Mouse (Mus musculus): Measurements from ENCODE around the gene Gm5936. TPM values are rescaled to one million over a fixed set of nuclear protein-coding genes. Genes with fewer than 3 reads are reported as not detected.
A peak's percentile ranks its signal among the peaks of the same experiment; 100 is the strongest.
"Not testable (repeated sequence)": the region's sequence is repeated elsewhere in the genome, so short reads cannot be mapped to it uniquely, and the experiment has no call there.

Gene Gm5936
- 0.16 TPM in 1 of 2 replicates, not detected in the other for polyA plus RNA-seq (2015; fragmentation: Nextera tagmentation; extraction: Ambion mirVana)

DNA sequence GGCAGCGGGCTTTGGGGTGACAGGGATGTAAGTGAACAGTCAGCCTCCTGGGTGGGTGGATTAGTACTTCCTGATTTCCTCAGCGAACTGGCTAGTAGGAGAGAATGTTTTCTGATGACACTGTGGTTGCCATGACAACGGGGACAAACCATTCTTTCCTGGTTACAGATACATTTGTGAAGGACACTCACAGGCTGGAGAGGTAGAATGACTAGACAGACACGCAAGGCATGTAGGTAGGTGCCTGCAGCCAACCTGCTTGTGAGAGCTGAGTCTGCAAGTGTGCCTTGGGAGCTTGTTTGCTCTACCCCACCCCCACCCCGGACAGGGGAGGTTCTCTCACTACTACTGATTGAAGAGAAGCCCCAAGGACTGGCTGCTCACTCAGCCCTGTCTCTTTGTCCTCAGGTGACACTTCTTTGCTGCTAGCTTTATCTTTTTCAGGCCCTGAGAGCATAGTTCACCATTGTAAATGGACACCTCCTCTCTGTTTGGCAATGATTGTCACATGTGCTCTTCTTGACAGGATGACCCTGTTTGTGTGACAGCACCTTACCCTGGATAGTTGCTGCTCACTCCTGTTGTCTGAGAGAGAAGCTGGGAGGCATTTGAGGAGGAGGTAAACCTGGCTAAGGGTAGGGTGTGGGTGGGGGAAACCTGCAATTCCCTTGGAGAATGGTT lies at the start of gene Gm5936:
Gm5936 (plus strand) TSS at position 355 of the 681 bp plus-strand sequence.
- H3K27me3 ChIP-seq (replicated peaks; ENCODE audit: control insufficient read depth, insufficient read depth, low read length); H3K36me3 ChIP-seq (ENCODE audit: control insufficient read depth, insufficient read depth); H3K4me1 ChIP-seq (replicated peaks; ENCODE audit: control insufficient read depth, insufficient read depth, low read length); H3K9ac ChIP-seq (replicated peaks; ENCODE audit: low read depth, low read length); H3K9me3 ChIP-seq (ENCODE audit: control insufficient read depth, low read length); H3K4me3 ChIP-seq (replicated peaks; ENCODE audit: low read length); H3K4me2 ChIP-seq (ENCODE audit: low read length); H3K27ac ChIP-seq (ENCODE audit: low read length): not testable (repeated sequence)
- WGBS = 80% methylated on average over 2 of the region's 5 CpGs
- peak; percentile 59 for ATAC-seq

DNA sequence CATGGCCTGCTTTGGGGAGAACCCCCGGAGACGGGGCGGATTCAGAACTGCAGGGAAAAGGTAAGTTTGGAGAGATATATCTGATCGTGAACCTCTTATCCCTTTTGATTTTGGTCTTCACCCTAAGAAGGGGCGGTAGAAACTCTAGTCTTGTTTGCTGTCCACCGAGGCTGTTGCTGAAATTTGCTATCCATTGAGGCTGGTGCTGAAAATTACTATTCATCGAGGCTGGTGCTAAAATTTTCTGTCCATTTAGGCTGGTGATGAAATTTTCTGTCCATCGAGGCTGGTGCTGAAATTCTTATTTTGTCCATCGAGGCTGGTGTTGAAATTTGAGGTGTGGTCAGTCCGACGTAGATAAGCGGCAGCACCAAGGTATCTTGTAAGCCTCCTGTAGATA lies 19.1 kb downstream of the Gm5936 start:
- not testable (repeated sequence) for H3K9me3 ChIP-seq (ENCODE audit: control insufficient read depth, low read length); H3K36me3 ChIP-seq (ENCODE audit: control insufficient read depth, insufficient read depth); H3K27me3 ChIP-seq (replicated peaks; ENCODE audit: control insufficient read depth, insufficient read depth, low read length); H3K4me1 ChIP-seq (replicated peaks; ENCODE audit: control insufficient read depth, insufficient read depth, low read length); ATAC-seq; H3K9ac ChIP-seq (replicated peaks; ENCODE audit: low read depth, low read length); H3K27ac ChIP-seq (ENCODE audit: low read length); H3K4me3 ChIP-seq (replicated peaks; ENCODE audit: low read length); H3K4me2 ChIP-seq (ENCODE audit: low read length)
- 89% methylated on average over 12 of the region's 12 CpGs for WGBS

DNA sequence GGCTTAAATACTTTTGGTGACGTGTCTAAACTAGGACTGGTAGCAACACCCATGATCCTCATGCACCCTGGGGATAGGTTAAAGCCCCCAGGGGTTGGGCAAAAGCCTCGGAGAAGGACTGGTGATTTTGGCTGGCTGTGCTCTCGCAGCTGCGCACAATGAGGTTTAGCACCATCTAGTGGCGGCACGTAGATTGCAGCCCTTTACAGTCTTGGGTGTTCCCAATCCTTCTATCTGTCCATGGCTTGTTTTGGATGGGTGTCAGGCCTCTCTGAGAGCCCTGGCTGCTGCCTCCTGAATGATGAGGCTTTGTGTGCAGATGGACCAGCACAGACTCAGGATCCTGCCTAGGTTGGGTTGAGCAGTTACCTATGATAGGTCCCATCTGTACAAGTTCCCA lies 43.1 kb downstream of the Gm5936 start:
- not testable (repeated sequence) for H3K27ac ChIP-seq (ENCODE audit: low read length); H3K9ac ChIP-seq (replicated peaks; ENCODE audit: low read depth, low read length); H3K4me2 ChIP-seq (ENCODE audit: low read length); H3K9me3 ChIP-seq (ENCODE audit: control insufficient read depth, low read length); H3K4me3 ChIP-seq (replicated peaks; ENCODE audit: low read length); H3K4me1 ChIP-seq (replicated peaks; ENCODE audit: control insufficient read depth, insufficient read depth, low read length); H3K36me3 ChIP-seq (ENCODE audit: control insufficient read depth, insufficient read depth); H3K27me3 ChIP-seq (replicated peaks; ENCODE audit: control insufficient read depth, insufficient read depth, low read length)
- WGBS = 22% methylated on average over 4 of the region's 6 CpGs
- peak; percentile 77 for ATAC-seq

Other genes starting within 250 kb of the Gm5936 start
- gene Olfr1325, start 244.5 kb upstream of the Gm5936 start, polyA plus RNA-seq (2015; fragmentation: Nextera tagmentation; extraction: Ambion mirVana) = not detected in 2 replicates
- gene Gm5640, start 191.6 kb upstream of the Gm5936 start, polyA plus RNA-seq (2015; fragmentation: Nextera tagmentation; extraction: Ambion mirVana) = 0.10 and 0.32 TPM in 2 replicates
- not detected in 2 replicates for gene Gm6890, start 96.3 kb upstream of the Gm5936 start, polyA plus RNA-seq (2015; fragmentation: Nextera tagmentation; extraction: Ambion mirVana)
- gene Gab3, start 248.3 kb downstream of the Gm5936 start, polyA plus RNA-seq (2015; fragmentation: Nextera tagmentation; extraction: Ambion mirVana) = 1.5 and 1.6 TPM in 2 replicates

Measured in forebrain, embryonic 16.5 days (tissue).